ENCODE assay signal across 8 mouse cellular contexts in genomic region chr3:130760711-130761435, GRCm38 (mm10). TPM values are rescaled to one million over a fixed set of nuclear protein-coding genes. Genes with fewer than 3 reads are reported as not detected.
DNase-seq lines count a peak whose midpoint lies in the region; ATAC-seq and TF ChIP-seq lines count a peak whose summit lies in the region.
"Had no signal": no experiment of that assay in that cellular context is flagged by ENCODE, and none has a peak within 500 bp of the region (broad histone marks: within the 10 kb centered on the region; RNA-seq: fewer than 3 reads in every experiment).

No protein-coding gene starts in this region.

- TF ChIP-seq CTCF in small intestine, adult 2 months (IDR thresholded peaks at IDR 0.05; ENCODE audit: extremely low read depth, insufficient read length, insufficient replicate concordance, low read depth, low read length), result peak; percentile 65; the same call in 1 of the 2 replicates

- H3K4me1 ChIP-seq in megakaryocyte, embryonic 14.5 days, result peaks cover 6% of the 10 kb centered on the region
- H3K4me1 ChIP-seq in small intestine, adult 2 months (ENCODE audit: control insufficient read depth, insufficient read depth, insufficient read length, low read length), result no peaks in the 10 kb centered on the region

- no peaks in the 10 kb centered on the region for H3K36me3 ChIP-seq in megakaryocyte, embryonic 14.5 days (replicated peaks; ENCODE audit: low read length)
- no peaks in the 10 kb centered on the region for H3K36me3 ChIP-seq in small intestine, adult 2 months (ENCODE audit: control insufficient read depth, insufficient read depth, low read length)
- H3K36me3 ChIP-seq: limb, embryonic 12.5 days had no signal

- peak overlapping the region; percentile 38 for H3K4me3 ChIP-seq in megakaryocyte, embryonic 14.5 days (replicated peaks)
- no peak overlapping the region for H3K4me3 ChIP-seq in small intestine, adult 2 months (ENCODE audit: low read depth, low read length)
- H3K4me3 ChIP-seq: limb, embryonic 12.5 days had no signal

- TF ChIP-seq POLR2A in small intestine, adult 2 months (IDR thresholded peaks at IDR 0.05; ENCODE audit: low read depth, low read length), result no peak

- H3K9me3 ChIP-seq in megakaryocyte, embryonic 14.5 days, result no peaks in the 10 kb centered on the region
- H3K9me3 ChIP-seq: limb, embryonic 12.5 days had no signal

- DNase-seq in A20 (ENCODE audit: low read depth, low spot score), result peak; percentile 85
- peak; percentile 3 for DNase-seq in c-Kit-negative CD71-positive TER-119-positive erythroid progenitor cells, embryonic 14.5 days (ENCODE audit: low read depth, low spot score)
- peak; percentile 15 to 57 for DNase-seq in frontal cortex, postnatal 25 days (ENCODE audit: low spot score in 2 of 2)
- DNase-seq in layer of hippocampus, adult 9-11 months, result peak; percentile 5

- peak; percentile 79 for ATAC-seq in CD4-positive, CD25-positive, alpha-beta regulatory T cell, adult 4 months

- 45% methylated on average over 24 of the region's 24 CpGs for WGBS in small intestine, adult 2 months

- H3K27me3 ChIP-seq in megakaryocyte, embryonic 14.5 days (replicated peaks), result peaks cover 10% of the 10 kb centered on the region
- H3K27me3 ChIP-seq in small intestine, adult 2 months (ENCODE audit: control insufficient read depth, insufficient read depth, low read length), result no peaks in the 10 kb centered on the region
- H3K27me3 ChIP-seq: limb, embryonic 12.5 days had no signal

- no peak overlapping the region for H3K27ac ChIP-seq in small intestine, adult 2 months (ENCODE audit: insufficient read depth, low read depth, low read length)
- H3K27ac ChIP-seq: limb, embryonic 12.5 days had no signal

RNA-seq across cellular contexts. Expression of gene Rpl34, which starts 30.7 kb away (rescaled TPM):
- polyA plus RNA-seq in CD4-positive, CD25-positive, alpha-beta regulatory T cell, adult 4 months (2017; shearing (Covaris generic)), result 1,000 to 10,000 TPM; 1,591 to 2,129 TPM
- 32.6 and 76.9 TPM in 2 replicates for polyA plus RNA-seq in megakaryocyte, embryonic 14.5 days (2012; ENCODE audit: insufficient read depth, low replicate concordance)
- polyA plus RNA-seq in small intestine, adult 2 months (2012; rRNA removed), result 847 and 1,098 TPM in 2 replicates

RNA-seq across cellular contexts. Expression of gene Ostc, which starts 51.6 kb away (rescaled TPM):
- polyA plus RNA-seq in CD4-positive, CD25-positive, alpha-beta regulatory T cell, adult 4 months (2017; shearing (Covaris generic)), result 100 to 1,000 TPM; 173 TPM
- 31.3 and 53.8 TPM in 2 replicates for polyA plus RNA-seq in megakaryocyte, embryonic 14.5 days (2012; ENCODE audit: insufficient read depth, low replicate concordance)
- polyA plus RNA-seq in small intestine, adult 2 months (2012; rRNA removed), result 42.6 and 43.2 TPM in 2 replicates

Comparison
In these comparisons a context has a peak if more than half of its experiments do, and no peak if none do; other contexts are left out.
1. DNase-seq: peak in every context shown above with its lines; median percentile 85 in A20; 36 in frontal cortex, postnatal 25 days; 5 in layer of hippocampus, adult 9-11 months; 3 in c-Kit-negative CD71-positive TER-119-positive erythroid progenitor cells, embryonic 14.5 days.
2. RNA of gene Rpl34, which starts 30.7 kb away (polyA plus RNA-seq): 1,591 to 2,129 TPM in CD4-positive, CD25-positive, alpha-beta regulatory T cell, adult 4 months and 847 to 1,098 TPM in small intestine, adult 2 months; 32.6 to 76.9 TPM in megakaryocyte, embryonic 14.5 days; every median in the first group is over 10 times any median in the second.